Mouse (Mus musculus) lung, embryonic 16.5 days (tissue): ENCODE results near the gene Klf12. TPM values are rescaled to one million over a fixed set of nuclear protein-coding genes. Genes with fewer than 3 reads are reported as not detected.

Experiments
- ATAC-seq: fragments of 200-750 bp; cut with Nextera tagmentation; 2 replicates; pipeline ENCODE4 v1.8.0; 2017; ENCODE audit warnings: low read depth, mild to moderate bottlenecking, moderate library complexity
- H3K27ac ChIP-seq: fragments of 300-500 bp; sonication (generic); 2 replicates; pipeline ENCODE4 v1.5.1; 2014; ENCODE audit warnings: mild to moderate bottlenecking, control low read depth, low read length
- H3K27me3 ChIP-seq: fragments of 300-500 bp; sonication (generic); 2 replicates; pipeline ENCODE4 v1.6.1; 2014; ENCODE audit warnings: low read depth, low read length, mixed read lengths; ENCODE audit not compliant: control insufficient read depth, insufficient read depth
- H3K36me3 ChIP-seq: fragments of 300-500 bp; sonication (generic); 2 replicates; pipeline ENCODE4 v1.6.1; 2014; ENCODE audit warnings: low read length; ENCODE audit not compliant: control insufficient read depth, insufficient read depth
- H3K4me1 ChIP-seq: fragments of 300-500 bp; sonication (generic); replicated peaks from 2 replicates; pipeline ENCODE4 v1.6.1; 2014; ENCODE audit warnings: low read length, mixed read lengths; ENCODE audit not compliant: control insufficient read depth, insufficient read depth
- H3K4me2 ChIP-seq: fragments of 300-500 bp; sonication (generic); 2 replicates; pipeline ENCODE4 v1.6.1; 2014; ENCODE audit warnings: low read depth, low read length, control low read depth
- H3K4me3 ChIP-seq: fragments of 300-500 bp; sonication (generic); 2 replicates; pipeline ENCODE4 v1.5.1; 2014; ENCODE audit warnings: mild to moderate bottlenecking, low read length, control low read depth
- H3K9ac ChIP-seq: fragments of 300-500 bp; sonication (generic); 2 replicates; pipeline ENCODE4 v1.6.1; 2014; ENCODE audit warnings: low read length, control low read depth
- H3K9me3 ChIP-seq: fragments of 300-500 bp; sonication (generic); 2 replicates; pipeline ENCODE4 v1.6.1; 2016; ENCODE audit warnings: low read length; ENCODE audit not compliant: control insufficient read depth
- WGBS: fragments of 180-500 bp; shearing (Covaris S2); extraction: QIAGEN DNeasy Blood & Tissue Kit; methylation state at CpG from one replicate; pipeline ENCODE4 v1.1.7; 2014; 5-methylcytosine and 5-hydroxymethylcytosine counted together
- polyA plus RNA-seq: library from polyadenylated mRNA; unstranded; fragments of >200 nt; fragmentation: Nextera tagmentation; extraction: Ambion mirVana; gene quantifications from 2 replicates; pipeline ENCODE4 v1.2.1, GENCODE M21; 2015

Klf12 gene
- polyA plus RNA-seq, 1 experiment from 2014 or later, result 10.8 TPM

DNA sequence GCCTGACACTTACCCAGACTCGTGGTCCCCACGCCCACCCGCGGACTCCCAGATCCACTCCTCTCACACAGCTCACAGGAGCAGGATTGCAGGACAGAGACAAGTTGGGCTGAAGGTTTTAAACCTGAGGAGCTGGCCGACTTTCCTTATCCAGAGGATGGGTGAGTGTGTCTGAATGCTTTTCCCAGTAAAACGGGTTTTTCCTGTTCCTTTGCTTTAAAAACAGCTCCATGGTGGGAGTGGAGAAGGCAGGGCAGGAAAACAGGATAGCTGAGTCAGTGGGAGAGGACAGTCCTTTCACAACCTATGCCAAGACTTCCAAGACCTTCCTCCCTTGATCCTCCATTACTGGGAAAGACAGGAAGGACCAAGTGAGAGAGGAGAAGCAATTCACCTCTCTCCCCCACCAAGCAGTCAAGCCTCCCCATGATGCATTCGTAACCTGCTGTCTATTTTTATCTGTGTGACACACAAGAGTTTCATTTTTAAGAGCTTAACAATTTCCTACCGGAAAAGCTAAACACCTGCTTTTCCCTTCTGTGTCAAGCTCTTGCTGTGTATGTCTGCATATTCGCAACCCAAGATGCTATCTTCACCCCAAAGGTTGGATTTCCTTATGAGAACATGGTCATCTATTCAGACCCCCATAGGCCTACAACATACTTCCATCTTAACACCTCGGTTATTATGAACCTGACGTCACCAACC is 94.8 kb downstream of the Klf12 start:
- ATAC-seq, result no peak
- 69% methylated on average over 11 of the region's 11 CpGs for WGBS
- Histone ChIP-seq H3K27me3 (no peaks in the 10 kb centered on the region), H3K27ac (no peak overlapping the region), H3K9ac (no peak overlapping the region), H3K4me3 (no peak overlapping the region), H3K4me1 (no peaks in the 10 kb centered on the region), H3K4me2 (no peak overlapping the region), H3K9me3 (no peaks in the 10 kb centered on the region), H3K36me3 (no peaks in the 10 kb centered on the region)

GRCm38 (mm10) chr14:100187372-100187771 is 97.1 kb downstream of the Klf12 start:
- H3K9me3 ChIP-seq, result no peaks in the 10 kb centered on the region
- no peak overlapping the region for H3K4me2 ChIP-seq
- no peak overlapping the region for H3K4me3 ChIP-seq
- H3K36me3 ChIP-seq, result no peaks in the 10 kb centered on the region
- no peaks in the 10 kb centered on the region for H3K4me1 ChIP-seq
- WGBS, result 69% methylated on average over 3 of the region's 3 CpGs
- no peak overlapping the region for H3K9ac ChIP-seq
- H3K27ac ChIP-seq, result no peak overlapping the region
- no peaks in the 10 kb centered on the region for H3K27me3 ChIP-seq
- no peak for ATAC-seq

DNA sequence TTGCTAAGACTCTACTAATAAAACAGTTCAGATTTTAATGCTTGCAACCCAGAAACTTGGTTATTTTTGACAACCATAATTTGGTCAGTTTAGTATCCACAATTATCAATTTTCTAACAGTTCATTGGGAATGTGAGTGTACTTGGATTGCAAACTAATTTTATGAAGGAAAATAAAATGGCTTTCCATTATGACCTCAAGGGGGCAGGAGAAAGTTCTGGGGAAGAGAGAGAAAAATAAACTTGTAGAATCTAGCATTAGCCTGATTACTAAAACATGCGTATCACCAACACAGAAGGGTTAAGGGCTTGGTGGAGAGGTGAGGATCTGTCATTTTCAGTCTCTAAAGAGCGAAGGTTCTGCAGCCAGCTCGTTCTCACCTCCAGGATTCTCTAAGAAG is 106.7 kb downstream of the Klf12 start:
- Histone ChIP-seq H3K36me3 (no peaks in the 10 kb centered on the region), H3K4me1 (no peaks in the 10 kb centered on the region), H3K4me2 (no peak overlapping the region), H3K27me3 (no peaks in the 10 kb centered on the region), H3K4me3 (no peak overlapping the region), H3K27ac (no peak overlapping the region), H3K9ac (no peak overlapping the region), H3K9me3 (no peaks in the 10 kb centered on the region)
- no peak for ATAC-seq
- WGBS, result 67% methylated on average over 3 of the region's 3 CpGs

GRCm38 (mm10) chr14:100165075-100165474 is 119.4 kb downstream of the Klf12 start:
- no peaks in the 10 kb centered on the region for H3K27me3 ChIP-seq
- H3K9ac ChIP-seq, result no peak overlapping the region
- no peak overlapping the region for H3K27ac ChIP-seq
- WGBS, result 90% methylated on average over 2 of the region's 2 CpGs
- H3K9me3 ChIP-seq, result no peaks in the 10 kb centered on the region
- peaks cover 4% of the 10 kb centered on the region; the same call in 1 of the 2 replicates for H3K4me1 ChIP-seq
- no peaks in the 10 kb centered on the region for H3K36me3 ChIP-seq
- no peak overlapping the region for H3K4me3 ChIP-seq
- ATAC-seq, result no peak
- no peak overlapping the region for H3K4me2 ChIP-seq

DNA sequence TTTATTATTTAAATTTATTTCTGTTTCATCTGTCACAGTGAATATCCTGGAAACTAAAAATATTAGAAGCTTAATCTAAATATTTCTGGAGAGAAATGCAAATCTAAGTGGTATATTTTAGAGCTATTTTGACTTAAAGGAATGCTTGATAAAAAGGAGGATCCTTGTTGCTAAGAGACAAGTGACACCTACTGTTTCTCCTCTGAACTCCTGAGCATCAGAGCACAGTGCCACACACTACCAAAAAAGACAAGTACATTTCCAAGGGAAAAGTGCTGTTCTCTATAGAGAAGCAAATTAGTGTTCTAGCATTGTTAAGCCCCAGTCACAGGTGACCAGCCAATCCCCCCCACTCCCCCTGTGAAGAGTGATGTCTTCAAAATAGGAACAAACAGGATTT is 127.8 kb downstream of the Klf12 start:
- H3K4me1 ChIP-seq, result no peaks in the 10 kb centered on the region
- ATAC-seq, result no peak
- H3K9me3 ChIP-seq, result no peaks in the 10 kb centered on the region
- H3K4me3 ChIP-seq, result no peak overlapping the region
- no peak overlapping the region for H3K4me2 ChIP-seq
- no peak overlapping the region for H3K9ac ChIP-seq
- no peaks in the 10 kb centered on the region for H3K36me3 ChIP-seq
- H3K27ac ChIP-seq, result no peak overlapping the region
- H3K27me3 ChIP-seq, result no peaks in the 10 kb centered on the region

DNA sequence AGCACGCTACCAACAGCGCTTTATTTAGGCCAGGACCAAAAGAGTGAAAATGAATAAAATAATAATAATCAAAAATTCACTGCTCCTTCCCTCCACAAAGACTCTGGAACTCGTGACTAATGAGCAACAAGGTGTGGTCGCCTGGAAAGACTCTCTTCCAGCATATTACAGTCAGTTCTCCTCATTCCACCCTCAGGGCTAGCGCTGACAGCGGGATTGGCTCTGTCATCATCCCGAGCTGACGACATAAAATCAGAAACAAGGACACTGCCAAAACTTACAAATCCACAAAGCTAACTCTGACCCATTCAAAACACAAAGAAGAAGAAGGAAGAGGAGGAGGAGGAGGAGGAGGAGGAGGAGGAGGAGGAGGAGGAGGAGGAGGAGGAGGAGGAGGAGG is 136.8 kb downstream of the Klf12 start:
- no peaks in the 10 kb centered on the region for H3K4me1 ChIP-seq
- no peak overlapping the region for H3K9ac ChIP-seq
- no peaks in the 10 kb centered on the region for H3K36me3 ChIP-seq
- H3K4me3 ChIP-seq, result no peak overlapping the region
- H3K27ac ChIP-seq, result no peak overlapping the region
- 66% methylated on average over 8 of the region's 8 CpGs for WGBS
- no peaks in the 10 kb centered on the region for H3K9me3 ChIP-seq
- no peak overlapping the region for H3K4me2 ChIP-seq
- 0 out of 2 replicates have a peak, but pooled peaks have one; percentile 47 for ATAC-seq
- H3K27me3 ChIP-seq, result no peaks in the 10 kb centered on the region

- Histone ChIP-seq H3K27ac (no peak overlapping the region), H3K27me3 (no peaks in the 10 kb centered on the region), H3K9me3 (no peaks in the 10 kb centered on the region), H3K4me2 (no peak overlapping the region), H3K9ac (no peak overlapping the region), H3K4me1 (no peaks in the 10 kb centered on the region), H3K4me3 (no peak overlapping the region), H3K36me3 (peaks cover 4% of the 10 kb centered on the region; the same call in 1 of the 2 replicates)
- 91% methylated on average over 1 of the region's 1 CpGs for WGBS
- no peak for ATAC-seq
Observed at GRCm38 (mm10) chr14:100140370-100140769, 144.1 kb downstream of the Klf12 start.

DNA sequence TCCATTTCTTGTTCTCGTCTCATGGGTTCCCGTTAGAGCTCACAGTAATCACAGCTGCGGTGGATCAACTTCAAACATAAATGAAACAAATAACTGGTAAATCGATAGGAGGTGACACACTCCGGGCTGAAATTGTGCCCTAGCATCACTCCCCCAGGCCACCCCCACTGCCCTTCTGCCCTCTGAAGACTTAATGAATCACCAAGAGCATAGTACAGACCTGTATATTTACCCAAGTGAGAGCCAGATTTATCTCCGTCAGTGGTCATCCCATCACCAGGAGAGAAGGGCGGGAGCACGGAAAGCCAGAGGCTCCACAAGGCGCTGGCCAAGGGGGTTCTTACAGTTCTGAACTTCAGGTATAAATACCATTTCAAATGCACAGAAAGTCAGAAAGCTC is 150.2 kb downstream of the Klf12 start:
- H3K36me3 ChIP-seq, result no peaks in the 10 kb centered on the region
- no peaks in the 10 kb centered on the region for H3K9me3 ChIP-seq
- no peak overlapping the region for H3K4me3 ChIP-seq
- 63% methylated on average over 9 of the region's 9 CpGs for WGBS
- no peaks in the 10 kb centered on the region for H3K27me3 ChIP-seq
- no peak overlapping the region for H3K4me2 ChIP-seq
- no peak overlapping the region for H3K9ac ChIP-seq
- no peaks in the 10 kb centered on the region for H3K4me1 ChIP-seq
- ATAC-seq, result no peak
- H3K27ac ChIP-seq, result no peak overlapping the region

DNA sequence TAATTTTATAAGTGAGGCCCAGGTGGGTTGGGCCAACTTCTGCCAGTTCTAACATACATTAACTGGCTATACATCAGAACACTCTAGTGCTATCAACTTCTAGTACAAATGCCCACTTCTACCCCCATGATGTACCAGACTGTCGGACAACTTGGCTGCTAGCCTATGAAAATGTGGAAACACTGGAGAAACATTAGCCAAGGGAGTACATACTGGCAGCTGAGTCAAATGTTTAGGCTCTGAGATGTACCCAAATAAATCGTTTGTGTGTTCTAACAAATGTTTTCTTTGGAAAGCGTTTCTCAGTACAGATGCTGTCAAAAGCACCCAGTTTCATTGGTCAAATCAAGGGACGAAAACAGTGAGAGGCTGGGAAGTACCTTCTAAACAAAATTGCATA is 152.0 kb downstream of the Klf12 start:
- Histone ChIP-seq H3K4me3 (no peak overlapping the region), H3K9ac (no peak overlapping the region), H3K27ac (no peak overlapping the region), H3K36me3 (no peaks in the 10 kb centered on the region), H3K4me1 (no peaks in the 10 kb centered on the region), H3K9me3 (no peaks in the 10 kb centered on the region), H3K27me3 (no peaks in the 10 kb centered on the region), H3K4me2 (no peak overlapping the region)
- ATAC-seq, result peak; percentile 38; the same call in 1 of the 2 replicates
- WGBS, result 61% methylated on average over 4 of the region's 4 CpGs

DNA sequence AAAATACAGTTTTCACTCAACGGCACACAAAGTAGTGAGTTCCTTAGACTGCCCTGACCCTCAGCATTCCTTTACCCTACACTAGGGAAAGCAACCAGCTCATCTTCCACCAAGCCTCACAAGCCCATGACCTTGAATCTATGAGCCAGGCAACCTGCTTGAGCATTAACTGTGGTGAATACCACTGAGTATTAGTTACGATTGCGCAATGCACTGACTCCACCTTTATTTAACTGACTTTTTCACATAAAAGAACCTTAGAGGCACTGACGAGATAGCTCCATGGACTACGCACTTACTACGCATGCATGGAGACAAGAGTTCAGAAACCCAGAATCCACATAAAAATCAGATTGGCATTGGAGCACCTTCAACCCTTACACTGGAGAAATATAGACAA is 158.4 kb downstream of the Klf12 start:
- no peak for ATAC-seq
- 87% methylated on average over 6 of the region's 6 CpGs for WGBS
- Histone ChIP-seq H3K4me2 (no peak overlapping the region), H3K4me3 (no peak overlapping the region), H3K9me3 (no peaks in the 10 kb centered on the region), H3K4me1 (no peaks in the 10 kb centered on the region), H3K9ac (no peak overlapping the region), H3K36me3 (no peaks in the 10 kb centered on the region), H3K27ac (no peak overlapping the region), H3K27me3 (no peaks in the 10 kb centered on the region)
